ENCODE assay signal across 8 mouse cellular contexts in the genomic region with DNA sequence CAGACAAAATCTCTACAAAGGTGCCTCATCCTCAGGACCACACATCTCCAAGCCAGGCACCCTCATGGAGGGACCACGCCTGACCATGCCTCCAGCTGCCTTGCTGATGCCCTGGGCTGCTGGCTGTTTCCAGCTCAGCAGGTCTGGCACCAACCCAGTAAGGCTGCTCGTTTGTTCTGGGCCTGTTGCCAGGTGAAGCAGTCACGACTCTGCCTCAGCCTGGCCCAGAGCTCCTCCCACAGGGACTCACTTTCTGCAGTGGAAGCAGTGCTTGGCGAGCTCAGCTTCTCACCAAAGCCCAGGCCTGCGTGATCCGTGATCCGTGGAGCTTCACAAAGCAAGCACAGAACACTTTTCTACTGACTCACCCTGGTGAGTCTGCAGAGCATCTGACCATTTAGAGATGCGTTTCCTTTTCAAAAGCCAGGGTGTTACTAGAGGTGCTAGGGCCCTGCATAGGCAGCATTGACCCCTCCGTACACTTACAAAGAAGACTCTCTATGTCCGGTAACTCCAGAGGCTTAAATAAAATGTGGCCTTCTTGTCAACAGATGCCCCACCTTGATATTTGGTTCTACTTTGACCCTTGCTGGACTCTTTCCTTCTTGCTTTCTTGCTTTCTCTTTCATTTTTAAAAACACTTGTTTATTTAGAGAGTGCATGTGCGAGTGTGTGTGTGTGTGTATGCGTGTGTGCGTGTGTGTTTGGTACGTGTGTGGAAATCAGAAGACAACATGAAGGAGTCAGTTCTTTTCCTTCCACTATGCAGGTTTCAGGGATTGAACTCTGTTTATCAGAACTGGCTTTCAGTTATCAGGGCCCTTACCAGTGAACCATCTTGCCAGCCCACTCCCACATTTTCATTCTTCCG. TPM values are rescaled to one million over a fixed set of nuclear protein-coding genes. Genes with fewer than 3 reads are reported as not detected.
DNase-seq lines count a peak whose midpoint lies in the region; ATAC-seq lines count a peak whose summit lies in the region.

No protein-coding gene starts in this region.

- no peak overlapping the region for H3K4me3 ChIP-seq in limb, embryonic 12.5 days (replicated peaks)
- no peak overlapping the region for H3K4me3 ChIP-seq in limb, embryonic 10.5 days
- H3K4me3 ChIP-seq in intestine, embryonic 15.5 days (replicated peaks), result no peak overlapping the region
- no peak overlapping the region for H3K4me3 ChIP-seq in midbrain, embryonic 14.5 days (replicated peaks; ENCODE audit: low read depth, low read length)

- no peaks in the 10 kb centered on the region for H3K36me3 ChIP-seq in limb, embryonic 12.5 days
- no peaks in the 10 kb centered on the region for H3K36me3 ChIP-seq in limb, embryonic 10.5 days
- H3K36me3 ChIP-seq in intestine, embryonic 15.5 days, result peaks cover 5% of the 10 kb centered on the region; the same call in 1 of the 2 replicates
- H3K36me3 ChIP-seq in midbrain, embryonic 14.5 days (ENCODE audit: control insufficient read depth, insufficient read depth, low read length), result peaks cover 85% of the 10 kb centered on the region

- H3K4me2 ChIP-seq in limb, embryonic 12.5 days, result no peak overlapping the region
- no peak overlapping the region for H3K4me2 ChIP-seq in intestine, embryonic 15.5 days (replicated peaks)
- H3K4me2 ChIP-seq in midbrain, embryonic 14.5 days (ENCODE audit: low read length), result no peak overlapping the region

- H3K4me1 ChIP-seq in limb, embryonic 12.5 days (replicated peaks), result peaks cover 4% of the 10 kb centered on the region; the same call in 1 of the 2 replicates
- no peaks in the 10 kb centered on the region for H3K4me1 ChIP-seq in limb, embryonic 10.5 days
- H3K4me1 ChIP-seq in intestine, embryonic 15.5 days (replicated peaks), result peaks cover 16% of the 10 kb centered on the region
- H3K4me1 ChIP-seq in midbrain, embryonic 14.5 days (ENCODE audit: control insufficient read depth, insufficient read depth, low read length), result 0 out of 2 replicates have a peak, but pooled peaks cover 4% of the 10 kb centered on the region

- ATAC-seq in limb, embryonic 12.5 days (ENCODE audit: insufficient number of reproducible peaks, insufficient read depth, low FRiP score, low TSS enrichment, low read depth), result peak; percentile 89
- peak; percentile 47 for ATAC-seq in granulocyte monocyte progenitor cell, adult 5-6 weeks (replicated peaks; ENCODE audit: poor library complexity, severe bottlenecking)
- peak; percentile 92 for ATAC-seq in intestine, embryonic 15.5 days
- peak; percentile 87 for ATAC-seq in midbrain, embryonic 14.5 days (ENCODE audit: low FRiP score, low TSS enrichment)

- DNase-seq in limb, embryonic 10.5 days (ENCODE audit: low spot score), result no peak
- peak; percentile 83 to 91 for DNase-seq in cerebellum, postnatal 25 days
- DNase-seq in left cerebral cortex, adult 8-10 months (ENCODE audit: low spot score in 2 of 2), result peak; percentile 60 to 93
- peak; percentile 87 for DNase-seq in midbrain, embryonic 14.5 days
- peak; percentile 57 to 61 for DNase-seq in spleen, postnatal 36 days (ENCODE audit: low spot score in 2 of 2)

- H3K9me3 ChIP-seq in limb, embryonic 12.5 days, result no peaks in the 10 kb centered on the region
- no peaks in the 10 kb centered on the region for H3K9me3 ChIP-seq in limb, embryonic 10.5 days (replicated peaks)
- no peaks in the 10 kb centered on the region for H3K9me3 ChIP-seq in intestine, embryonic 15.5 days
- H3K9me3 ChIP-seq in midbrain, embryonic 14.5 days (ENCODE audit: control insufficient read depth, low read length), result no peaks in the 10 kb centered on the region

- no peak overlapping the region for H3K9ac ChIP-seq in limb, embryonic 12.5 days (replicated peaks)
- peak overlapping the region; percentile 9; the same call in 1 of the 2 replicates for H3K9ac ChIP-seq in intestine, embryonic 15.5 days
- no peak overlapping the region for H3K9ac ChIP-seq in midbrain, embryonic 14.5 days (replicated peaks; ENCODE audit: low read length)

- 0 out of 2 replicates have a peak overlapping the region, but pooled peaks have one; percentile 35 for H3K27ac ChIP-seq in limb, embryonic 12.5 days
- H3K27ac ChIP-seq in limb, embryonic 10.5 days, result no peak overlapping the region
- H3K27ac ChIP-seq in intestine, embryonic 15.5 days, result peak overlapping the region; percentile 71
- H3K27ac ChIP-seq in midbrain, embryonic 14.5 days (replicated peaks; ENCODE audit: low read depth, low read length), result peak overlapping the region; percentile 62

- H3K27me3 ChIP-seq in limb, embryonic 12.5 days, result no peaks in the 10 kb centered on the region
- H3K27me3 ChIP-seq in limb, embryonic 10.5 days (ENCODE audit: low read depth, poor library complexity, severe bottlenecking), result no peaks in the 10 kb centered on the region
- no peaks in the 10 kb centered on the region for H3K27me3 ChIP-seq in intestine, embryonic 15.5 days (replicated peaks)
- H3K27me3 ChIP-seq in midbrain, embryonic 14.5 days (ENCODE audit: control insufficient read depth, insufficient read depth, low read length), result no peaks in the 10 kb centered on the region

- 67% methylated on average over 15 of the region's 15 CpGs for WGBS in limb, embryonic 12.5 days
- WGBS in limb, embryonic 10.5 days, result 82% methylated on average over 15 of the region's 15 CpGs
- 50% methylated on average over 15 of the region's 15 CpGs for WGBS in intestine, embryonic 15.5 days
- WGBS in midbrain, embryonic 14.5 days, result 61% methylated on average over 15 of the region's 15 CpGs

RNA-seq across cellular contexts. Expression of a gene that starts 15.0 kb away (rescaled TPM):
- 0.22 and 0.25 TPM in 2 replicates for polyA plus RNA-seq in limb, embryonic 12.5 days (2016; fragmentation: Nextera tagmentation; extraction: Ambion mirVana)
- 0.05 and 0.08 TPM in 2 replicates for polyA plus RNA-seq in limb, embryonic 10.5 days (2016; fragmentation: Nextera tagmentation; extraction: Ambion mirVana)
- total RNA-seq in granulocyte monocyte progenitor cell, adult 5-6 weeks (2014; fragmentation: Nextera tagmentation), result 62.2 and 69.2 TPM in 2 replicates
- total RNA-seq in granulocyte monocyte progenitor cell, adult 5-6 weeks (2017), result 53.0 and 54.8 TPM in 2 replicates
- 0.88 and 0.98 TPM in 2 replicates for polyA plus RNA-seq in intestine, embryonic 15.5 days (2015; fragmentation: Nextera tagmentation; extraction: Ambion mirVana)
- 10 to 100 TPM in 2 of 4 experiments, 1 to 10 TPM in 2; 9.2 to 86.4 (median 32.6) TPM for total RNA-seq in left cerebral cortex, adult 8-10 months (2022)
- polyA plus RNA-seq in midbrain, embryonic 14.5 days (2014; fragmentation: Nextera tagmentation; extraction: Ambion mirVana), result 1.00 and 1.1 TPM in 2 replicates

RNA-seq across cellular contexts. Expression of a gene that starts 25.6 kb away (rescaled TPM):
- 5.2 and 5.6 TPM in 2 replicates for polyA plus RNA-seq in limb, embryonic 12.5 days (2016; fragmentation: Nextera tagmentation; extraction: Ambion mirVana)
- 1.8 and 2.3 TPM in 2 replicates for polyA plus RNA-seq in limb, embryonic 10.5 days (2016; fragmentation: Nextera tagmentation; extraction: Ambion mirVana)
- 48.3 and 48.4 TPM in 2 replicates for total RNA-seq in granulocyte monocyte progenitor cell, adult 5-6 weeks (2014; fragmentation: Nextera tagmentation)
- 38.7 and 47.3 TPM in 2 replicates for total RNA-seq in granulocyte monocyte progenitor cell, adult 5-6 weeks (2017)
- polyA plus RNA-seq in intestine, embryonic 15.5 days (2015; fragmentation: Nextera tagmentation; extraction: Ambion mirVana), result 15.0 and 15.5 TPM in 2 replicates
- total RNA-seq in left cerebral cortex, adult 8-10 months (2022), result 10 to 100 TPM; 33.0 to 35.3 (median 34.1) TPM
- polyA plus RNA-seq in midbrain, embryonic 14.5 days (2014; fragmentation: Nextera tagmentation; extraction: Ambion mirVana), result 35.7 and 46.0 TPM in 2 replicates

RNA-seq across cellular contexts. Expression of a gene that starts 47.9 kb away (rescaled TPM):
- polyA plus RNA-seq in limb, embryonic 12.5 days (2016; fragmentation: Nextera tagmentation; extraction: Ambion mirVana), result not detected in 2 replicates
- polyA plus RNA-seq in limb, embryonic 10.5 days (2016; fragmentation: Nextera tagmentation; extraction: Ambion mirVana), result not detected in 2 replicates
- total RNA-seq in granulocyte monocyte progenitor cell, adult 5-6 weeks (2014; fragmentation: Nextera tagmentation), result not detected in 2 replicates
- not detected in 2 replicates for total RNA-seq in granulocyte monocyte progenitor cell, adult 5-6 weeks (2017)
- polyA plus RNA-seq in intestine, embryonic 15.5 days (2015; fragmentation: Nextera tagmentation; extraction: Ambion mirVana), result not detected in 2 replicates
- under 1 TPM in 1 of 4 experiments, not detected in 3; 0.09 TPM for total RNA-seq in left cerebral cortex, adult 8-10 months (2022)
- not detected in 2 replicates for polyA plus RNA-seq in midbrain, embryonic 14.5 days (2014; fragmentation: Nextera tagmentation; extraction: Ambion mirVana)

RNA-seq across cellular contexts. Expression of a gene that starts 58.4 kb away (rescaled TPM):
- polyA plus RNA-seq in limb, embryonic 12.5 days (2016; fragmentation: Nextera tagmentation; extraction: Ambion mirVana), result not detected in 2 replicates
- not detected in 2 replicates for polyA plus RNA-seq in limb, embryonic 10.5 days (2016; fragmentation: Nextera tagmentation; extraction: Ambion mirVana)
- not detected in 2 replicates for total RNA-seq in granulocyte monocyte progenitor cell, adult 5-6 weeks (2014; fragmentation: Nextera tagmentation)
- total RNA-seq in granulocyte monocyte progenitor cell, adult 5-6 weeks (2017), result not detected in 2 replicates
- not detected in 2 replicates for polyA plus RNA-seq in intestine, embryonic 15.5 days (2015; fragmentation: Nextera tagmentation; extraction: Ambion mirVana)
- total RNA-seq in left cerebral cortex, adult 8-10 months (2022), result not detected
- not detected in 2 replicates for polyA plus RNA-seq in midbrain, embryonic 14.5 days (2014; fragmentation: Nextera tagmentation; extraction: Ambion mirVana)
